Mouse (Mus musculus): ENCODE data around the gene Nfkbiz. TPM values are rescaled to one million over a fixed set of nuclear protein-coding genes. Genes with fewer than 3 reads are reported as not detected.
"Not testable (repeated sequence)": the region's sequence is repeated elsewhere in the genome, so short reads cannot be mapped to it uniquely, and the experiment has no call there.

The Nfkbiz gene
- polyA plus RNA-seq (2015; fragmentation: Nextera tagmentation; extraction: Ambion mirVana), result 2.2 and 2.3 TPM in 2 replicates

DNA sequence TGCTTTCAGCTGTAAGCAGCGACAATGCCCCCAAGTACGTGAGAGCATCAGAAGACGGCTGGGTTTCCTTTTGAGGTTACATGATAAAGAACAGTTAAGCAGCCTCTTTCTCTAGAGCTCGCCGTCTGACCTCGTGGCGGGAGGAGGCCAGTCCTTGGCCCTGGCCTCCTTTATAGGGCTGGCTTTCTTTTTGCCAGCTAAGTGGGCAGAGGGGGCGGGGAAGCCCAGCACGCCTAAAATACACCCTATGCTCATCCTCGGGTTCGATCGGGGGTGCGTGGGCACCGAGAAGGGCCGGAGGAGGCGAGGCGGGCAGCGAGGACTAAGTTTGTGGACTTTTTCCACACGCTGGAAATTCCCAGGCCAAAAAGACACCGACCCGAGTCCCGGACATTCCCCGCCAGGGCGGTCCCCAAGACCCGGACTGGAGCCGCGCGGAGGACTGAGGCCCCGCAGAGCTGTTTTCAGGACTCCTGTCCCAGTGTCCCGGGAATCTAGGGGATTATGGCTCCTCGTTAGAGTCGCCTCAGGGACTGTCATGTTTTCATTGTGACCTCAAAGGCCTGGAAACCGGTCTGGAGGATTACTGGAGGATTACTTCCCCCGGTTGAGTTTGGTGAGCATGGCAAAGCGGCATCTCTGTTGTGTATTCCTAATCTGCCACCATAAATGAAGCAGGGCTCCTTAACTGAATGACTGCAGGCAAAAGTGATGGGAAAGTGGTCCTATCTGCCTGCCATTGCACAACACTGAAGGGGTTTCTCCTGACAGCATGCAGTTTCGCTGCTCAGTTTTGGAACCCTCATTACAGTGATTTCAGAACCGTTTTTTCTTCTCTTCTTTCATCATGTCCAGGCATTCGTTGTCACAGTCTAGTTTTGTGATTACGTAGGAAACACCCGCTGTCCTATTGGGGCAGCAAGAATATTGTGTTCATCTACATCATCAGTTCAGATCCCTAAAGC, at the start of gene Nfkbiz:
Gene Nfkbiz, minus strand, starts transcription at position 390 of the 965 bp plus-strand sequence.
- Histone ChIP-seq H3K4me3 (ENCODE audit: low read depth, low read length) (peak within 1 kb of the TSS; percentile 76), H3K36me3 (ENCODE audit: control insufficient read depth, insufficient read depth) (no peaks in the 10 kb centered on the region), H3K9ac (ENCODE audit: low read depth, low read length) (peak within 1 kb of the TSS; percentile 84), H3K9me3 (replicated peaks; ENCODE audit: control insufficient read depth, low read length) (no peaks in the 10 kb centered on the region), H3K4me1 (ENCODE audit: control insufficient read depth, low read depth, low read length) (peaks cover 8% of the 10 kb centered on the region), H3K27me3 (ENCODE audit: control insufficient read depth, insufficient read depth, low read depth, low read length) (no peaks in the 10 kb centered on the region), H3K27ac (ENCODE audit: low read length) (peak within 1 kb of the TSS; percentile 77), H3K4me2 (ENCODE audit: low read depth, low read length) (peak within 1 kb of the TSS; percentile 83)
- WGBS (ENCODE audit: insufficient replicate concordance), result under 1% methylated on average over 40 of the region's 40 CpGs
- peak; percentile 90 for ATAC-seq (ENCODE audit: low read depth)

GRCm38 (mm10) chr16:55887814-55888583, 49.3 kb upstream of the Nfkbiz start:
- Histone ChIP-seq H3K4me3 (ENCODE audit: low read depth, low read length) (no peak overlapping the region), H3K36me3 (ENCODE audit: control insufficient read depth, insufficient read depth) (no peaks in the 10 kb centered on the region), H3K27me3 (ENCODE audit: control insufficient read depth, insufficient read depth, low read depth, low read length) (no peaks in the 10 kb centered on the region), H3K4me1 (ENCODE audit: control insufficient read depth, low read depth, low read length) (peaks cover 4% of the 10 kb centered on the region; the same call in 1 of the 2 replicates), H3K27ac (ENCODE audit: low read length) (no peak overlapping the region), H3K9ac (ENCODE audit: low read depth, low read length) (no peak overlapping the region), H3K4me2 (ENCODE audit: low read depth, low read length) (no peak overlapping the region), H3K9me3 (replicated peaks; ENCODE audit: control insufficient read depth, low read length) (no peaks in the 10 kb centered on the region)
- WGBS (ENCODE audit: insufficient replicate concordance), result 35% methylated on average over 7 of the region's 7 CpGs
- no peak for ATAC-seq (ENCODE audit: low read depth)

GRCm38 (mm10) chr16:55884246-55884645, 45.5 kb upstream of the Nfkbiz start:
- Histone ChIP-seq H3K36me3 (ENCODE audit: control insufficient read depth, insufficient read depth) (no peaks in the 10 kb centered on the region), H3K9me3 (replicated peaks; ENCODE audit: control insufficient read depth, low read length) (no peaks in the 10 kb centered on the region), H3K4me2 (ENCODE audit: low read depth, low read length) (no peak overlapping the region), H3K9ac (ENCODE audit: low read depth, low read length) (no peak overlapping the region), H3K27me3 (ENCODE audit: control insufficient read depth, insufficient read depth, low read depth, low read length) (no peaks in the 10 kb centered on the region), H3K4me1 (ENCODE audit: control insufficient read depth, low read depth, low read length) (no peaks in the 10 kb centered on the region), H3K4me3 (ENCODE audit: low read depth, low read length) (no peak overlapping the region), H3K27ac (ENCODE audit: low read length) (no peak overlapping the region)
- no peak for ATAC-seq (ENCODE audit: low read depth)
- WGBS (ENCODE audit: insufficient replicate concordance), result 76% methylated on average over 11 of the region's 11 CpGs

GRCm38 (mm10) chr16:55876025-55876424, 37.3 kb upstream of the Nfkbiz start:
- Histone ChIP-seq H3K27me3 (ENCODE audit: control insufficient read depth, insufficient read depth, low read depth, low read length) (no peaks in the 10 kb centered on the region), H3K9me3 (replicated peaks; ENCODE audit: control insufficient read depth, low read length) (no peaks in the 10 kb centered on the region), H3K9ac (ENCODE audit: low read depth, low read length) (no peak overlapping the region), H3K36me3 (ENCODE audit: control insufficient read depth, insufficient read depth) (no peaks in the 10 kb centered on the region), H3K4me2 (ENCODE audit: low read depth, low read length) (no peak overlapping the region), H3K4me1 (ENCODE audit: control insufficient read depth, low read depth, low read length) (no peaks in the 10 kb centered on the region), H3K4me3 (ENCODE audit: low read depth, low read length) (no peak overlapping the region), H3K27ac (ENCODE audit: low read length) (no peak overlapping the region)
- no peak for ATAC-seq (ENCODE audit: low read depth)
- 56% methylated on average over 6 of the region's 6 CpGs for WGBS (ENCODE audit: insufficient replicate concordance)

DNA sequence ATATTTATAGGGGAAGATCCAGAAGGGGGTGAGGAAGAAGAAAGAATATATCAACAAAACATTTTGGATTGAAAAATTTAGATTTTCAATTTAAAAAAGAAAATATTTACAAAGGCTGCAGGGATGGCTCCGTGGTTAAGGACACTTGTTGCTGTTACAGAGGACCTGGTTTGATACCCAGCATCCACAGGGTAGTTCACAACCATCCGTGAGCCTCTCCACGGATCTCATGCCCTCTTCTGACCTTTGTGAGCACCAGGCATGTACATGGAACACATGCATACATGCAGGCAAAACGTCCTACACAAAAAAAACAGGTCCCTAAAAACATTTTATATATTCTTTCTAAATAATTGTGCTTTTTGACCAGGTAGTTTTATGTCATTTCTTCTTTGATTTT, 25.1 kb upstream of the Nfkbiz start:
- H3K9ac ChIP-seq (ENCODE audit: low read depth, low read length), result no peak overlapping the region
- H3K4me3 ChIP-seq (ENCODE audit: low read depth, low read length), result no peak overlapping the region
- 48% methylated on average over 4 of the region's 4 CpGs for WGBS (ENCODE audit: insufficient replicate concordance)
- H3K4me1 ChIP-seq (ENCODE audit: control insufficient read depth, low read depth, low read length), result no peaks in the 10 kb centered on the region
- H3K9me3 ChIP-seq (replicated peaks; ENCODE audit: control insufficient read depth, low read length), result no peaks in the 10 kb centered on the region
- H3K4me2 ChIP-seq (ENCODE audit: low read depth, low read length), result no peak overlapping the region
- H3K27ac ChIP-seq (ENCODE audit: low read length), result no peak overlapping the region
- no peaks in the 10 kb centered on the region for H3K36me3 ChIP-seq (ENCODE audit: control insufficient read depth, insufficient read depth)
- ATAC-seq (ENCODE audit: low read depth), result no peak
- H3K27me3 ChIP-seq (ENCODE audit: control insufficient read depth, insufficient read depth, low read depth, low read length), result no peaks in the 10 kb centered on the region

GRCm38 (mm10) chr16:55863149-55863815, 24.6 kb upstream of the Nfkbiz start:
- 19% methylated on average over 7 of the region's 7 CpGs for WGBS (ENCODE audit: insufficient replicate concordance)
- H3K4me2 ChIP-seq (ENCODE audit: low read depth, low read length), result no peak overlapping the region
- H3K9ac ChIP-seq (ENCODE audit: low read depth, low read length), result no peak overlapping the region
- H3K9me3 ChIP-seq (replicated peaks; ENCODE audit: control insufficient read depth, low read length), result no peaks in the 10 kb centered on the region
- no peaks in the 10 kb centered on the region for H3K27me3 ChIP-seq (ENCODE audit: control insufficient read depth, insufficient read depth, low read depth, low read length)
- no peak overlapping the region for H3K27ac ChIP-seq (ENCODE audit: low read length)
- H3K36me3 ChIP-seq (ENCODE audit: control insufficient read depth, insufficient read depth), result no peaks in the 10 kb centered on the region
- no peaks in the 10 kb centered on the region for H3K4me1 ChIP-seq (ENCODE audit: control insufficient read depth, low read depth, low read length)
- H3K4me3 ChIP-seq (ENCODE audit: low read depth, low read length), result no peak overlapping the region
- ATAC-seq (ENCODE audit: low read depth), result no peak

- no peaks in the 10 kb centered on the region for H3K9me3 ChIP-seq (replicated peaks; ENCODE audit: control insufficient read depth, low read length)
- no peak for ATAC-seq (ENCODE audit: low read depth)
- no peaks in the 10 kb centered on the region for H3K27me3 ChIP-seq (ENCODE audit: control insufficient read depth, insufficient read depth, low read depth, low read length)
- H3K4me2 ChIP-seq (ENCODE audit: low read depth, low read length), result no peak overlapping the region
- no peak overlapping the region for H3K9ac ChIP-seq (ENCODE audit: low read depth, low read length)
- no peaks in the 10 kb centered on the region for H3K36me3 ChIP-seq (ENCODE audit: control insufficient read depth, insufficient read depth)
- no peaks in the 10 kb centered on the region for H3K4me1 ChIP-seq (ENCODE audit: control insufficient read depth, low read depth, low read length)
- H3K27ac ChIP-seq (ENCODE audit: low read length), result no peak overlapping the region
- 74% methylated on average over 3 of the region's 3 CpGs for WGBS (ENCODE audit: insufficient replicate concordance)
- no peak overlapping the region for H3K4me3 ChIP-seq (ENCODE audit: low read depth, low read length)
Observed at GRCm38 (mm10) chr16:55861104-55861503, 22.4 kb upstream of the Nfkbiz start.

DNA sequence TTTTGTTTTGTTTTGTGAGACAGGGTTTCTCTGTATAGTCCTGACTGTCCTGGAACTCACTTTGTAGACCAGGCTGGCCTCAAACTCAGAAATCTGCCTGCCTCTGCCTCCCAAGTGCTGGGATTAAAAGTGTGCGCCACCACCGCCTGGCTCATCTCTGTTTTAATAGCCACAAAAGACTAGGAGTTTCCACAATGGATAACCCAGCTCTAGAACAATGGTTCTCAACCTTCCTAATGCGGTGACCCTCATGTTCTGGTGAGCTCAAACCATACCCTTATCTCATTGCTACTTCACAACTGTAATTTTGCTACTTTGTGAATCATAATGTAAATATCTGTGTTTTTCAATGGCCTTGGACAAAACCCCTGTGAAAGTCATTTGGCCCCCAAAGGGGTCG, 20.7 kb upstream of the Nfkbiz start:
- H3K9ac ChIP-seq (ENCODE audit: low read depth, low read length); H3K27ac ChIP-seq (ENCODE audit: low read length); H3K4me2 ChIP-seq (ENCODE audit: low read depth, low read length); H3K9me3 ChIP-seq (replicated peaks; ENCODE audit: control insufficient read depth, low read length); H3K4me1 ChIP-seq (ENCODE audit: control insufficient read depth, low read depth, low read length); ATAC-seq (ENCODE audit: low read depth); H3K4me3 ChIP-seq (ENCODE audit: low read depth, low read length); H3K27me3 ChIP-seq (ENCODE audit: control insufficient read depth, insufficient read depth, low read depth, low read length); H3K36me3 ChIP-seq (ENCODE audit: control insufficient read depth, insufficient read depth): not testable (repeated sequence)
- 71% methylated on average over 4 of the region's 4 CpGs for WGBS (ENCODE audit: insufficient replicate concordance)

All from liver, embryonic 16.5 days (tissue).